Mouse (Mus musculus) midbrain, embryonic 15.5 days (tissue): Measurements from ENCODE around the gene Slc38a4. TPM values are rescaled to one million over a fixed set of nuclear protein-coding genes. Genes with fewer than 3 reads are reported as not detected.
A peak's percentile ranks its signal among the peaks of the same experiment; 100 is the strongest.

Experiments
- ATAC-seq: fragments of 200-750 bp; cut with Nextera tagmentation; replicated peaks from 2 replicates; pipeline ENCODE4 v1.8.0; 2017; ENCODE audit warnings: moderate TSS enrichment
- H3K27ac ChIP-seq: fragments of 300-500 bp; sonication (generic); 2 replicates; pipeline ENCODE4 v1.5.1; 2015; ENCODE audit warnings: mild to moderate bottlenecking, inconsistent platforms
- H3K27me3 ChIP-seq: fragments of 300-500 bp; sonication (generic); replicated peaks from 2 replicates; pipeline ENCODE4 v1.6.1; 2015; ENCODE audit warnings: inconsistent platforms
- H3K36me3 ChIP-seq: fragments of 300-500 bp; sonication (generic); replicated peaks from 2 replicates; pipeline ENCODE4 v1.6.1; 2015; ENCODE audit warnings: inconsistent platforms
- H3K4me1 ChIP-seq: fragments of 300-500 bp; sonication (generic); 2 replicates; pipeline ENCODE4 v1.6.1; 2015; ENCODE audit warnings: inconsistent platforms
- H3K4me2 ChIP-seq: fragments of 300-500 bp; sonication (generic); 2 replicates; pipeline ENCODE4 v1.6.1; 2015; ENCODE audit warnings: inconsistent platforms, mild to moderate bottlenecking, moderate library complexity
- H3K4me3 ChIP-seq: fragments of 300-500 bp; sonication (generic); 2 replicates; pipeline ENCODE4 v1.5.1; 2015; ENCODE audit warnings: mild to moderate bottlenecking, inconsistent platforms
- H3K9ac ChIP-seq: fragments of 300-500 bp; sonication (generic); 2 replicates; pipeline ENCODE4 v1.6.1; 2015; ENCODE audit warnings: mild to moderate bottlenecking, inconsistent platforms
- H3K9me3 ChIP-seq: fragments of 300-500 bp; sonication (generic); 2 replicates; pipeline ENCODE4 v1.6.1; 2016; ENCODE audit warnings: inconsistent platforms
- WGBS: fragments of 180-500 bp; shearing (Covaris S2); methylation state at CpG from one replicate; pipeline ENCODE4 v1.1.7; 2015; ENCODE audit warnings: mixed read lengths; 5-methylcytosine and 5-hydroxymethylcytosine counted together
- polyA plus RNA-seq: library from polyadenylated mRNA; unstranded; fragments of >200 nt; fragmentation: Nextera tagmentation; extraction: Ambion mirVana; gene quantifications from 2 replicates; pipeline ENCODE4 v1.2.1, GENCODE M21; 2015

The Slc38a4 gene
- polyA plus RNA-seq, 1 experiment from 2014 or later = 4.1 TPM

DNA sequence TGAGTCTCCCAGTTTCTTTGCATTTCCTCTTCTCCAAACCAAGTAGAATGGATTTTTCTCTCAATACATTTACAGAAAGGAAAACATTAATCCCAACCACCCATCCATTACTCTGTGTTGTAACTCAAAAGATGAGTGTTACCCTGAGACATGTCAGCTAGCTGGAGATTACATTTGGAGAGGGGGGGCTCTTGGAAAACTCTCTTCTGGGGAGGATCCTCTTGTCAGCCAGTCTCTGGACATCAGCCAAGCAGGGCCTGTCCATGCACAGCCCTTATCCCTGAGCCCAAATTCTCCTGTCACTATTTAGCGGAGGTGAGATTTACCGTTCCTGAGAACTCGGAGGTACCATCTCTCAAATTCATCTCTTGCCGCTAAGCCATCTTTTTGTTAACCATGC is 82.4 kb downstream of the Slc38a4 start:
- 96% methylated on average over 4 of the region's 4 CpGs for WGBS
- Histone ChIP-seq H3K27me3 (no peaks in the 10 kb centered on the region), H3K9ac (no peak overlapping the region), H3K4me3 (no peak overlapping the region), H3K36me3 (no peaks in the 10 kb centered on the region), H3K4me2 (no peak overlapping the region), H3K4me1 (no peaks in the 10 kb centered on the region), H3K9me3 (no peaks in the 10 kb centered on the region), H3K27ac (no peak overlapping the region)
- ATAC-seq = no peak

DNA sequence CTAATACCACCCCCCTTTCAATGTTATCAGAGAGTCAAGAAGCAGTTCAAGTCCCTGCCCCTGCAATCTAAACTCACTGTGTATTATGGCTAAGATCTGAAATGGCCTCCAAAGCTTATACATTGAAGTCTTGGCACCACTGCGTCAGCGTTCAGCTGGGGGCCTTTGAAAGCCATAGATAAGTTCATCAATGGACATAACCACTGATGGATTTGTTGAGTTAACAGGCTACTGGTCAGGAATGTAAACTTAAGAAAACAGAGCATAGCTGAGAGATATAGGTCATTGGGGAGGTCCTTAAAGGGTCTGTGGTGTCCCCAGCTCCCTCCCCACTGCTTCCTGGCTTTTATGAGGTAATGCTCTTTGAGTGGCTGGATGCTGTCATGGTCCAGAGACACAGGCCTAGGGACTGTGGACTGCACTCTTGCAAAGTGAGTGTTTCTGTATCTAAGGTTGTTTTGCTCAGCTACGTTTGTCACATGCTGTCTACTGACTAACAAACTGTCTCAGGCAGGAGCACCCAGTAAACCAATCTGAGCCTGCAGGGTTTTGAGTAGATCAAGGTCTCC is 83.0 kb downstream of the Slc38a4 start:
- Histone ChIP-seq H3K27ac (no peak overlapping the region), H3K4me3 (no peak overlapping the region), H3K36me3 (no peaks in the 10 kb centered on the region), H3K9me3 (no peaks in the 10 kb centered on the region), H3K27me3 (no peaks in the 10 kb centered on the region), H3K4me1 (no peaks in the 10 kb centered on the region), H3K4me2 (no peak overlapping the region), H3K9ac (no peak overlapping the region)
- no peak for ATAC-seq
- 94% methylated on average over 3 of the region's 3 CpGs for WGBS

DNA sequence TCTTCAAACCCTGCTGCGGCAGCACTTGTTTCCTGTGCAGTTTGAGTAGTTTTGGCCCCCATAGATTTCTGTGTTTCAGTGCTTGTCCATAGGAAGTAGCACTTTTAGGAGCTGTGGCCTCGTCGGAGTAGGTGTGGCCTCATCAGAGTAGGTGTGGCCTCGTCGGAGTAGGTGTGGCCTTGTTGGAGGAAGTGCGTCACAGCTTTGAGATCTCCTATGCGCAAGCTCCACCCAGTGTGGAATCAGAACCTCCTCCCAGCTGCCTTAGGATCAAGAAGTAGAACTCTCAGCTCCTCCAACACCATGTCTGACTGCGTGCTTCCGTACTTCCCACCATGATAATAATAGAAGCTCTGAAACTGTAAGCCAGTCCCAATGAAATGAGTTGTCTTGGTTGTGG is 83.8 kb downstream of the Slc38a4 start:
- H3K4me1 ChIP-seq = no peaks in the 10 kb centered on the region
- no peak overlapping the region for H3K4me2 ChIP-seq
- WGBS = 85% methylated on average over 9 of the region's 9 CpGs
- ATAC-seq = no peak
- H3K9me3 ChIP-seq = no peaks in the 10 kb centered on the region
- H3K36me3 ChIP-seq = no peaks in the 10 kb centered on the region
- H3K27ac ChIP-seq = no peak overlapping the region
- H3K27me3 ChIP-seq = no peaks in the 10 kb centered on the region
- H3K9ac ChIP-seq = no peak overlapping the region
- H3K4me3 ChIP-seq = no peak overlapping the region

DNA sequence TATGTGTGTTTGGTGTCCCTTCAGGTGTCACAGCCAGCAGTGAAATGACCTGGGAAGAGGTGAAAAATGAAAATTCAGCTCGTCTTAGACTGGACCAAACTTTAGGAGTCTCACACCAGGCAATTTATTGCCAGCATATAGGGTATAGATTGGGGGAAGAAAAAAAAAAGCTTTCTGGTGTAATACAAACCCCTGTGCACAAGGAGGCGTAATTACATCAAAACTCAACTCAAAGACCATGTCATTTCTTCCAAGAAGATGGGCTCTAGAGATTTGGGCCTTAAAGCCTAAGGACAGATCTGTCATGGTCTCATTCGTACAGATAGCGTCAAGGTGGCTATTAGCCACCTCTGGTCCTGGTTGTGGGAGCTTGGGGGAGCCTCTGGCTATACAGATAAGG is 86.0 kb downstream of the Slc38a4 start:
- Histone ChIP-seq H3K27me3 (no peaks in the 10 kb centered on the region), H3K9me3 (no peaks in the 10 kb centered on the region), H3K4me3 (no peak overlapping the region), H3K9ac (no peak overlapping the region), H3K4me2 (no peak overlapping the region), H3K4me1 (no peaks in the 10 kb centered on the region), H3K27ac (no peak overlapping the region), H3K36me3 (no peaks in the 10 kb centered on the region)
- 70% methylated on average over 4 of the region's 4 CpGs for WGBS
- no peak for ATAC-seq

DNA sequence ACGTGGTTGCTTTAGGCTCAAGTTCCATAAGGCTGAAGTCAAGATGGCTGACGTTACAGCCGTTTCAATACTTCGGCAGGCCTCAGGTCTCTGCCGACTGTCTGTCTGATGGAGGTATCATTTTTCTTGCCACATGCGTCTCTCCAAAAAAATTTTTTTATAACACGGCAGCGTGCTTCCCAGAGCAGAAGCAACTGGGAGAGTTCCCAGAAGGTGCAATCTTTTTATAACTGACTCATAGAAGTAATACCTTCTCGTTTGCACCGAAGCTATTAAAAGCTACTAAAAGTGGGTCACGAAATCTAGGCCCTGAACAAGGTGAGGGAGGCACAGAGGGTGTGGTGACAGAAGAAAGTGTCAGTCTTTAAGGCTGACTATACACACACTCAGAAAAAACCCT is 87.0 kb downstream of the Slc38a4 start:
- H3K9me3 ChIP-seq = no peaks in the 10 kb centered on the region
- no peaks in the 10 kb centered on the region for H3K27me3 ChIP-seq
- H3K36me3 ChIP-seq = no peaks in the 10 kb centered on the region
- H3K27ac ChIP-seq = no peak overlapping the region
- ATAC-seq = no peak
- H3K9ac ChIP-seq = no peak overlapping the region
- H3K4me2 ChIP-seq = no peak overlapping the region
- no peak overlapping the region for H3K4me3 ChIP-seq
- 87% methylated on average over 11 of the region's 11 CpGs for WGBS
- no peaks in the 10 kb centered on the region for H3K4me1 ChIP-seq

DNA sequence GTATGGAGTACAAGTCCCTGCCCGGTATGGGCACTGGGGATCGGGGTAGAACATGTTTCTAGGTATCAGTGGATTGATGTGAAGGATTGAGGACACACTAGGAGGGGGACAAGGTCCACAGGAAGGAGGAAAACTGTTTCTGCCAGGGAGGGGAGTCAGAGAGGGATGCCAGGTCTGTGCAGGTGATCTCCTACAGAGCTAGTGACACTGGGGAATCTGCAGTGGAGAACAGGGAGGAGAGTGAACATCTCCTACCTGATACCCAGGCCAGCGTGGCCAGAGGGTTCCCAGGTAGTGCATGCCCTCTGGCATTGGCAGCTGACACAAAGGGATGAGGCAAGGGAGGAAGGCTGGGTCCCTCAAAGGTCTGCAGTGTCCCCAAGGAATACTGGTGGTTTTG is 89.4 kb downstream of the Slc38a4 start:
- ATAC-seq = no peak

DNA sequence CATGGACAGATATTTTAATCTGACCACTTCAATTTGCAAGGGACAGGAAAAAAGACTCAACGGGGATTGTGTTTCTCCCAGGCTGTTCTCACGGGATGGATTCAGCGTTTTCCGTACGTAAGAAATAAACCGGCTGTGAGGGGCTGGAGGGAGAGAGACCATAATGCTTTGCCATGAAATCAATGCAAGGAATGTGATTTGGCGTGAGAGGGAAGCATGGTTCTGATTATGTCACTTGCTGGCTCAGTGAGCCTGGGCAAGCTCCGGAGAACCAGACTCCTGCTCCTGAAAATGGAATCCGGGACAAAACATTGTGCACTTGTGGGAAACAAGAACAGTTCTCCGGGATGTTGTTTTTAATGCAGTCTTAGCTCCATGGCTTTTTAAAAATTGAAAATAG is 92.0 kb downstream of the Slc38a4 start:
- Histone ChIP-seq H3K9me3 (no peaks in the 10 kb centered on the region), H3K9ac (no peak overlapping the region), H3K4me2 (peak overlapping the region; percentile 31; the same call in 1 of the 2 replicates), H3K36me3 (no peaks in the 10 kb centered on the region), H3K27ac (0 out of 2 replicates have a peak overlapping the region, but pooled peaks have one; percentile 21), H3K4me1 (peaks cover 6% of the 10 kb centered on the region; the same call in 1 of the 2 replicates), H3K4me3 (no peak overlapping the region), H3K27me3 (no peaks in the 10 kb centered on the region)
- 49% methylated on average over 10 of the region's 10 CpGs for WGBS
- no peak for ATAC-seq

More for the DNA sequence above, 89.4 kb downstream of the Slc38a4 start:
- Histone ChIP-seq H3K4me2 (no peak overlapping the region), H3K9ac (no peak overlapping the region), H3K9me3 (no peaks in the 10 kb centered on the region), H3K4me3 (no peak overlapping the region), H3K27me3 (no peaks in the 10 kb centered on the region), H3K36me3 (no peaks in the 10 kb centered on the region), H3K27ac (no peak overlapping the region), H3K4me1 (peaks cover 6% of the 10 kb centered on the region; the same call in 1 of the 2 replicates)
- WGBS = 84% methylated on average over 3 of the region's 3 CpGs

DNA sequence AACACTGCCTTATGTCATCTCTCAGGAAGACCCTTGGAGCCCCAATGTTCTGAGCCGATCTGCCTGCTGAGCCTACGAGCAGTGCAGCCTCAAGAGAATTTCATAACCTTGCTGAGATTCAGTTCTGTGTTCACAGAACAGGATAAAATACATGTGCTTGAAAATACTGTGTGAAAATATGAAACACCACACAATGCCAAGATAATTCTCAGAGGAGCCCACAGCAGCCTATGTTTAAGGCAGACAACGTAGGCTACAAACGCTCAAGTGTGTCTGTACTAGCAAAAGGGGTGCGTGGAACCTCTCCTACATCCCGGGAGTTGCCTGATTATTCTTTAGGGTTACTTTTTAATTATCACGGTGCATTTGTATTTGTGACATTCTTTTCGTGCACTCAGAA is 92.4 kb downstream of the Slc38a4 start:
- 63% methylated on average over 8 of the region's 8 CpGs for WGBS
- Histone ChIP-seq H3K4me3 (no peak overlapping the region), H3K9ac (no peak overlapping the region), H3K4me1 (peaks cover 6% of the 10 kb centered on the region; the same call in 1 of the 2 replicates), H3K27me3 (no peaks in the 10 kb centered on the region), H3K9me3 (no peaks in the 10 kb centered on the region), H3K4me2 (peak overlapping the region; percentile 31; the same call in 1 of the 2 replicates), H3K27ac (0 out of 2 replicates have a peak overlapping the region, but pooled peaks have one; percentile 21), H3K36me3 (no peaks in the 10 kb centered on the region)
- no peak for ATAC-seq

DNA sequence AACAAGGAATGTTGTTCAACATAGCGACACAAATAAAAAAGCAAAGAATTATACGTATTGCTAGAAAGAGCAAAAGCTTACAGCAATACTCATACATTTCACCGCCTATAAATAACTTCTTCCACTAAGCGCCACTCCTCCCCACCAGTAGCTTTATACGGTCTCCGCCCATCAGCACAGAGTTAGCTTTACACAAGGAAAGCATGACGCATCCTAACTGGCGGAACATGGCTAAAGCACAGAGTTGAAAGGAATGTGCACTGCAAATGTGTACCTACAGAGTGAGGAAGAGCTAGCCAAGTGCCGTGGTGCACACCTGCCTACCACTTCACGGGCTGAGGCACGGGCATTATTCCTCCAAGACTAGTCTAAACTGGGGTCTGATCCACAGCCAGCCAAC is 95.4 kb downstream of the Slc38a4 start:
- Histone ChIP-seq H3K9ac (no peak overlapping the region), H3K4me3 (no peak overlapping the region), H3K27me3 (no peaks in the 10 kb centered on the region), H3K9me3 (no peaks in the 10 kb centered on the region), H3K4me1 (peaks cover 6% of the 10 kb centered on the region; the same call in 1 of the 2 replicates), H3K4me2 (no peak overlapping the region), H3K27ac (no peak overlapping the region), H3K36me3 (no peaks in the 10 kb centered on the region)
- WGBS = 96% methylated on average over 11 of the region's 11 CpGs
- no peak for ATAC-seq

DNA sequence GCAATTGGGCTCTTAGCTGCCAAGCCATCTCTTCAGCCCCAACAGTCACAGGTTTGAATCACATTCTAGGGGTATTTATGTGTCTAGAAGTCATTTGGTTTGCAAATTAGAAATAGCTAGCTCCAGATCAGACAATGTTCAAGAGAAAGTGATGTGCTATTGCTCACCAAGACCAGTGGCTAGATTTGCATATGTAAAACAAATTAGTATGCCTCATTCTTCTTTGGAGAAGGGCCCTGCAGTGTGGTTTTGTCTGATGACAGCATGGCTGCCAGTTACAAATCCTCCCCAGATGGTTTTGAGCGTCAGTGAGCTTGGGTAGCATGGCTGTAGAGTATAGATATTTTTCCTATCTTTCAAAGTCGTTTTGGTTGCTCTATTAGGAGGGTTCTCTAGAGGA is 96.5 kb downstream of the Slc38a4 start:
- H3K36me3 ChIP-seq = no peaks in the 10 kb centered on the region
- WGBS = 48% methylated on average over 2 of the region's 2 CpGs
- H3K9ac ChIP-seq = no peak overlapping the region
- no peak overlapping the region for H3K4me3 ChIP-seq
- peaks cover 6% of the 10 kb centered on the region; the same call in 1 of the 2 replicates for H3K4me1 ChIP-seq
- H3K4me2 ChIP-seq = no peak overlapping the region
- no peaks in the 10 kb centered on the region for H3K9me3 ChIP-seq
- ATAC-seq = no peak
- H3K27ac ChIP-seq = no peak overlapping the region
- no peaks in the 10 kb centered on the region for H3K27me3 ChIP-seq

DNA sequence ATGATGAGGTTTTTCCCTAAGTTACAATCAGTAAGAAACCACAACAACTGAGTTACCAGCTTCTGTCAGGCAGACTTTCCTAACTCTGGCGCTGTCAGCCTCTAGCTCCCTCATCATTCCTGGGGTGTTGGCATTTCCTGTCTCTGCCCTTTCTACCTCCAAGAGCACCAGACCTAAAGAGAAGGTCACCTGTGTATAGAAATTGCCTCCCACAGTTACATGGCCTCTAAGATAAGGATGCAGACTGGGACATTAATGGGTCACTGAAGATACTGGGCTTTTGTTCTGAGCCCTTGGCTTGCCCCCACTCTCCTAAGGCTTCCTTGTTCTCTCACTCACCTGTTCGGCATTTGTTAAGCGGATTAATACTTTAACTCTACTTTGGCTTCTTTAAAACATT is 99.1 kb downstream of the Slc38a4 start:
- WGBS = 75% methylated on average over 3 of the region's 3 CpGs
- Histone ChIP-seq H3K36me3 (no peaks in the 10 kb centered on the region), H3K4me1 (peaks cover 8% of the 10 kb centered on the region; the same call in 1 of the 2 replicates), H3K4me2 (no peak overlapping the region), H3K9ac (no peak overlapping the region), H3K9me3 (no peaks in the 10 kb centered on the region), H3K27me3 (no peaks in the 10 kb centered on the region), H3K4me3 (no peak overlapping the region), H3K27ac (no peak overlapping the region)
- ATAC-seq = no peak

DNA sequence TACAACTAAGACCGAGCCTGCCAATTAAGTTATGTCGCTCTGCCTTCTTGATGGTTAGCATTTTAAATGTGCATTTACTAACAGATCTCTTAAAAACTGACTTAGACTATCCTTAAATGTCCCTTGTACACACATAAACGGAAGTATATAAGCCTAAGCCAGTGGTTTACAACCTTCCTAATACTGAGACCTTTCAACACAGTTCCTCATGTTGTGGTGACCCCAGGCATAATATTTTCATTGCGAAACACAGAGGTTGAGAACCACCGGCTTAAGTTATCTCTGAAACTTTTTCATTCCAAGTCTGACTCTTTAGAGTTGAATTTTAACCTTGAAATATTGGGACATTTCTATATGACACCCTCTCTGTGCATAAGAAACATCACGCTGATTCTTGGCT is 101.4 kb downstream of the Slc38a4 start:
- no peak overlapping the region for H3K4me3 ChIP-seq

DNA sequence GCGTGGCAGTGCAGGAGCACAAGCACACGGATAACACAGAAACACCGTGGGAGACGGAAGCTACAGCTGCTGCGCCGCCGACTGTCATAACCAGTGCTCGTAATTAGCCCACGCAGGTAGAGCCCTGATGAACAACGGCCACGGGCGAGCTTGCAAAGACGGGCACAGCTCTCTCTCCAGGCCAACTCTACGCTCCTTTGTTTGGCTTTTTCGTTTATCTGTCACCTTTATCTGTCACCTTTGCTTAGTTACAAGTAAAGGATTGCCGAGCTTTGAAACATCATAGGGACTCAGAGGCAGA is 101.9 kb downstream of the Slc38a4 start:
- Histone ChIP-seq H3K9ac (peak overlapping the region; percentile 51), H3K4me2 (peak overlapping the region; percentile 54), H3K4me1 (peaks cover 8% of the 10 kb centered on the region; the same call in 1 of the 2 replicates), H3K27ac (peak overlapping the region; percentile 70), H3K36me3 (no peaks in the 10 kb centered on the region), H3K4me3 (peak overlapping the region; percentile 37), H3K27me3 (no peaks in the 10 kb centered on the region), H3K9me3 (no peaks in the 10 kb centered on the region)
- ATAC-seq = no peak
- WGBS = 49% methylated on average over 16 of the region's 16 CpGs

More for the DNA sequence above, 101.4 kb downstream of the Slc38a4 start:
- Histone ChIP-seq H3K9me3 (no peaks in the 10 kb centered on the region), H3K4me2 (peak overlapping the region; percentile 54; the same call in 1 of the 2 replicates), H3K36me3 (no peaks in the 10 kb centered on the region), H3K27ac (no peak overlapping the region), H3K9ac (no peak overlapping the region), H3K4me1 (peaks cover 8% of the 10 kb centered on the region; the same call in 1 of the 2 replicates), H3K27me3 (no peaks in the 10 kb centered on the region)
- ATAC-seq = no peak
- 92% methylated on average over 6 of the region's 6 CpGs for WGBS
